Mouse (Mus musculus): ENCODE measurements around the gene Rpl36a-ps1. TPM values are rescaled to one million over a fixed set of nuclear protein-coding genes. Genes with fewer than 3 reads are reported as not detected.

The Rpl36a-ps1 gene
- 3.0 TPM for polyA plus RNA-seq (2014; fragmentation: Illumina TruSeq; extraction: RNeasy Lipid Tissue Mini Kit (QIAGEN cat#74804); ENCODE audit: low read depth, low replicate concordance)

GRCm38 (mm10) chr14:98994218-98994617 is at the start of gene Rpl36a-ps1:
TSS of gene Rpl36a-ps1 (minus strand) at chr14:98994318.

Other genes with a start within 250 kb of the Rpl36a-ps1 start
- 46.3 TPM for gene Mzt1, start 51.8 kb upstream of the Rpl36a-ps1 start, polyA plus RNA-seq (2014; fragmentation: Illumina TruSeq; extraction: RNeasy Lipid Tissue Mini Kit (QIAGEN cat#74804); ENCODE audit: low read depth, low replicate concordance)
- gene Bora, start 51.9 kb upstream of the Rpl36a-ps1 start, polyA plus RNA-seq (2014; fragmentation: Illumina TruSeq; extraction: RNeasy Lipid Tissue Mini Kit (QIAGEN cat#74804); ENCODE audit: low read depth, low replicate concordance) = 57.2 TPM
- 109 TPM for gene Pibf1, start 105.1 kb upstream of the Rpl36a-ps1 start, polyA plus RNA-seq (2014; fragmentation: Illumina TruSeq; extraction: RNeasy Lipid Tissue Mini Kit (QIAGEN cat#74804); ENCODE audit: low read depth, low replicate concordance)
- 145 TPM for gene Dis3, start 105.5 kb upstream of the Rpl36a-ps1 start, polyA plus RNA-seq (2014; fragmentation: Illumina TruSeq; extraction: RNeasy Lipid Tissue Mini Kit (QIAGEN cat#74804); ENCODE audit: low read depth, low replicate concordance)